Mouse (Mus musculus) heart, adult 2 months (tissue): ENCODE measurements at regions not wholly inside any gene's neighbourhood (a gene's known extent, or its start where the extent isn't known, plus 50 kb on each side); places are given as distances from the start of the nearest gene placed in this dataset.

Experiments used
- CTCF ChIP-seq: fragments of 200-600 bp; IDR thresholded peaks from 2 replicates; pipeline ENCODE4 v1.8.1; 2022; ENCODE audit warnings: antibody characterized with exemption, mild to moderate bottlenecking, moderate library complexity
- POLR2A ChIP-seq: fragments of 200-500 bp; IDR thresholded peaks from 2 replicates; pipeline ENCODE4 v1.6.1; 2011; ENCODE audit warnings: mild to moderate bottlenecking, low read depth, low read length, control low read depth; ENCODE audit not compliant: insufficient read depth

- no peak for TF ChIP-seq CTCF
- TF ChIP-seq POLR2A, result no peak
Observed at GRCm38 (mm10) chr3:100736539-100736938, 51.2 kb upstream of the Man1a2 start.
